Mouse (Mus musculus): ENCODE data around the gene Gmfb. TPM values are rescaled to one million over a fixed set of nuclear protein-coding genes. Genes with fewer than 3 reads are reported as not detected.

The Gmfb gene
- 103 and 116 TPM in 2 replicates for polyA plus RNA-seq (2014; fragmentation: Nextera tagmentation; extraction: Ambion mirVana)

DNA sequence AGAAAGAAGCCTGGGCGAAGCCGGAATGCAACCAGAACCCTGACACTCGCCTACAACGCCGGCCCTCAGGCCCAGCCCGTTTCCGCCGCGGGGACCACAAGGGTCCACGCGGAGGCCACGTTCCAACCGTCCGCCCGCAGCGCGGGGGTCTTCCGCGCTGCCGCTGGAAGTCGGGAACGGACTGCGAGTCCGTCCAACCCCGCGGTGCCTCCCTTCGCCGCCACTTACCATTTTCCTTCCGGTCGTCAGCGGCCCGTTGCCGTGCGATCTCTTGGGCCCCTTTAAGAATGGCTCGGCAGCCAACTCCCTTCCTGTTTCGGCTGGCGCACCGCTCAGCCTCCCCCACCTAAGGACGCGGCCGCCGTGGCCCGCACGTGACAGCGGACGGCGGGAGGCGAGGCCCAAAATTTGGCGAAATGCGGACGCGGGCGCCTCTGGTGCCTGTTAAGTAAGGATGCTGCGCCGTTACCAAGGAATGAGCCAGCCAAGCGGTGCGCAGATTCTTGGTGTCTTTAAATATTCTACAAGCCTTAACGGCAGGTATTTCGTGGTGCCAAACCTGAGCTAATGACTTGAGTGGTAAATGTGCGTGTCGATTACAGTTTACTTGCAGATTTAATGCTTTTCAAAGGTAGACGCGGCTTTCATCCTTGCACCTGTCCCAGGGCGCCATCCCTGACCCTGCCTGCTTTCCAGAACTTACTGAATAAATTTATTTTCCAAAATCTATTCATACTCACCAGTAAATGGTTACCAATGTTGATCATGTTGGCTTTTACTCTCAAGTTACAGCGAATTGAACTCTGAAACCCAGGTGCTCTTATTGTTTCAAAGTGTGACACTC, at the start of gene Gmfb:
TSS of gene Gmfb (minus strand) at position 370 of the 844 bp plus-strand sequence.
- Histone ChIP-seq H3K27me3 (ENCODE audit: control insufficient read depth, insufficient read depth, low read length) (no peaks in the 10 kb centered on the region), H3K36me3 (ENCODE audit: control insufficient read depth, insufficient read depth, low read length) (no peaks in the 10 kb centered on the region), H3K9ac (ENCODE audit: low read length) (peak within 1 kb of the TSS; percentile 83), H3K4me2 (ENCODE audit: low read depth, low read length, severe bottlenecking) (peak within 1 kb of the TSS; percentile 68), H3K9me3 (ENCODE audit: control insufficient read depth, low read length) (no peaks in the 10 kb centered on the region), H3K27ac (ENCODE audit: low read depth, low read length) (peak within 1 kb of the TSS; percentile 76), H3K4me1 (replicated peaks; ENCODE audit: control insufficient read depth, insufficient read depth, low read length) (peaks cover 5% of the 10 kb centered on the region; the same call in 1 of the 2 replicates), H3K4me3 (ENCODE audit: low read depth, low read length) (peak within 1 kb of the TSS; percentile 89)
- peak; percentile 94 for DNase-seq (ENCODE audit: low spot score)
- WGBS: 1% methylated on average over 65 of the region's 65 CpGs
- ATAC-seq (replicated peaks; ENCODE audit: low FRiP score): peak; percentile 95

DNA sequence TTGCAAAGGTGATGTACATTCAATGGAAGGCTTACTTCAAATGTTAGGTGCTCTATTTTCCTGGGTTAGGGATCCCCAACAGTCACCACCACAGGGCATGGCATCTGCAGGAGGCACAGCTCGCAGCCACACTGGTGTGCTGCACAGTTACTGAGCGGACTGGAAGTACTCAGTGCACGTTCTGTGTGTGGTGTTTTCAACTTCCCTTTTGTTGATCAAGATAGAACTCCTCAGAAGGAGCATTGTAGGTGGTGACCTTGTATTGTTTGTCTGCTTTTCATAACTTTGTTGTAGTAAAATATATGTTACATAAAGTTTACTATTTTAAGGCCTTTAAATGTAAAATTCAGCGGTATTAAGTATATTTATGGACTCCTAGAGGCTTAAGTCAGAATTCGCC, 40.9 kb upstream of the Gmfb start:
- H3K36me3 ChIP-seq (ENCODE audit: control insufficient read depth, insufficient read depth, low read length): no peaks in the 10 kb centered on the region
- DNase-seq (ENCODE audit: low spot score) (no peak), ATAC-seq (replicated peaks; ENCODE audit: low FRiP score) (no peak)
- H3K4me2 ChIP-seq (ENCODE audit: low read depth, low read length, severe bottlenecking): no peak overlapping the region
- no peaks in the 10 kb centered on the region for H3K4me1 ChIP-seq (replicated peaks; ENCODE audit: control insufficient read depth, insufficient read depth, low read length)
- H3K9me3 ChIP-seq (ENCODE audit: control insufficient read depth, low read length): no peaks in the 10 kb centered on the region
- no peak overlapping the region for H3K27ac ChIP-seq (ENCODE audit: low read depth, low read length)
- H3K9ac ChIP-seq (ENCODE audit: low read length): no peak overlapping the region
- WGBS: 90% methylated on average over 5 of the region's 5 CpGs
- no peaks in the 10 kb centered on the region for H3K27me3 ChIP-seq (ENCODE audit: control insufficient read depth, insufficient read depth, low read length)
- no peak overlapping the region for H3K4me3 ChIP-seq (ENCODE audit: low read depth, low read length)

DNA sequence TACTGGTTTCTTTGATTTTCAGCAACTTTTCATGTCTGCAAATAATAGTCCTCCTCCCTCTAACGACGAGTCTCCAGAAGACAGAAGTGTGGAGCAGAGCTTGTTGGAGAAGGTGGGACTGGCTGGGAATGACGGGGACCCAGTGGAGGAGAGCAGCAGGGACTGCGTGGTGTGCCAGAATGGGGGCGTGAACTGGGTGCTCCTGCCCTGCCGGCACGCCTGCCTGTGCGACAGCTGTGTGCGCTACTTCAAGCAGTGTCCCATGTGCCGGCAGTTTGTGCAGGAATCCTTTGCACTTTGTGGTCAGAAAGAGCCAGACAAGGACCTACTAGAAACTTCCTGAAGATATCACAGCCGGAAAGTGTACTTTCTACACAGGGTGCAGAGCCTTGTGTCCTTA, 31.6 kb upstream of the Gmfb start:
- H3K9me3 ChIP-seq (ENCODE audit: control insufficient read depth, low read length): no peaks in the 10 kb centered on the region
- no peaks in the 10 kb centered on the region for H3K27me3 ChIP-seq (ENCODE audit: control insufficient read depth, insufficient read depth, low read length)
- H3K36me3 ChIP-seq (ENCODE audit: control insufficient read depth, insufficient read depth, low read length): no peaks in the 10 kb centered on the region
- no peaks in the 10 kb centered on the region for H3K4me1 ChIP-seq (replicated peaks; ENCODE audit: control insufficient read depth, insufficient read depth, low read length)
- H3K27ac ChIP-seq (ENCODE audit: low read depth, low read length): no peak overlapping the region
- DNase-seq (ENCODE audit: low spot score): no peak
- no peak overlapping the region for H3K9ac ChIP-seq (ENCODE audit: low read length)
- no peak for ATAC-seq (replicated peaks; ENCODE audit: low FRiP score)
- WGBS: 87% methylated on average over 11 of the region's 11 CpGs
- H3K4me3 ChIP-seq (ENCODE audit: low read depth, low read length): no peak overlapping the region
- H3K4me2 ChIP-seq (ENCODE audit: low read depth, low read length, severe bottlenecking): no peak overlapping the region

DNA sequence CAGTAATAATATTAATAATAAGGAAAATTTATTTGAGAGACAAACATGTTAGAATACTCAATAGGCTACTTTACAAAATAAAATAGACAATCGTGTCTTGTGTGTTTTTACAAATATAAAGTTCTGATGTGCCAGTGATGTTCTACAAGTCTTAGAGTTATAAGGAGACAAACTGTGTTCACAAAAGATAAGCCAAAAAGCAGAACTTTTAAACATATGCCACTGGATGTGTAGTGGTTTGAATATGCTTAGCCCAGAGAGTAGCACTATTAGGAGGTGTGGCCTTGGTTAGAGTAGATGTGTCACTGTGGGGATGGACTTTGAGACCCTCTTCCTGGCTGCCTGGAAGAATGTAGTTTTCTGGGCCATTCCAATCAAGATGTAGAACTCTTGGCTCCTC, 27.7 kb upstream of the Gmfb start:
- Histone ChIP-seq H3K9ac (ENCODE audit: low read length) (no peak overlapping the region), H3K36me3 (ENCODE audit: control insufficient read depth, insufficient read depth, low read length) (no peaks in the 10 kb centered on the region)
- no peak for ATAC-seq (replicated peaks; ENCODE audit: low FRiP score)

DNA sequence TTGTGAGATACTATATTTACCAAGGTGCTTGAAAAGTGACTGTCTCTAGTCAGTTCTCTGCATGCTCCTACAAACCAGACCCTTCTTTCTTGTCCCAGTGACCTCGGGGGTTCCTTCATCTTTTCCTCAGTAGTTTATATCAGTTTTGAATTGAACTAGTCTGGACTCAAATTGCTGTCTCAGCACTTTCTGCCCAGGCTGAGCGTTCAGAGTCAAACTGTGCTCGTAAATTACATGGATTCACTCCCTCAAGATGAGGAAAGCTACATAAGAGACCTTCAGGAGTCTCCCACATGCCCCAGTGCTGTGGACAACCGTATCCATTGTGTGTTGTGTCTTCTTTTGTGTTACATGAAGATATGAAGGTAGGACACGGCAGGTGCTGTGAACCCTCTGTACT, 26.7 kb upstream of the Gmfb start:
- H3K4me3 ChIP-seq (ENCODE audit: low read depth, low read length): no peak overlapping the region
- 91% methylated on average over 5 of the region's 5 CpGs for WGBS
- DNase-seq (ENCODE audit: low spot score) (no peak), ATAC-seq (replicated peaks; ENCODE audit: low FRiP score) (no peak)
- H3K36me3 ChIP-seq (ENCODE audit: control insufficient read depth, insufficient read depth, low read length): no peaks in the 10 kb centered on the region
- H3K4me2 ChIP-seq (ENCODE audit: low read depth, low read length, severe bottlenecking): no peak overlapping the region
- no peak overlapping the region for H3K27ac ChIP-seq (ENCODE audit: low read depth, low read length)
- H3K27me3 ChIP-seq (ENCODE audit: control insufficient read depth, insufficient read depth, low read length): no peaks in the 10 kb centered on the region
- no peaks in the 10 kb centered on the region for H3K4me1 ChIP-seq (replicated peaks; ENCODE audit: control insufficient read depth, insufficient read depth, low read length)
- no peak overlapping the region for H3K9ac ChIP-seq (ENCODE audit: low read length)
- no peaks in the 10 kb centered on the region for H3K9me3 ChIP-seq (ENCODE audit: control insufficient read depth, low read length)

More for the DNA sequence above, 27.7 kb upstream of the Gmfb start:
- H3K4me3 ChIP-seq (ENCODE audit: low read depth, low read length): no peak overlapping the region
- H3K9me3 ChIP-seq (ENCODE audit: control insufficient read depth, low read length): no peaks in the 10 kb centered on the region
- no peak overlapping the region for H3K4me2 ChIP-seq (ENCODE audit: low read depth, low read length, severe bottlenecking)
- 90% methylated on average over 1 of the region's 1 CpGs for WGBS
- no peak for DNase-seq (ENCODE audit: low spot score)
- H3K27me3 ChIP-seq (ENCODE audit: control insufficient read depth, insufficient read depth, low read length): no peaks in the 10 kb centered on the region
- no peaks in the 10 kb centered on the region for H3K4me1 ChIP-seq (replicated peaks; ENCODE audit: control insufficient read depth, insufficient read depth, low read length)
- H3K27ac ChIP-seq (ENCODE audit: low read depth, low read length): no peak overlapping the region

DNA sequence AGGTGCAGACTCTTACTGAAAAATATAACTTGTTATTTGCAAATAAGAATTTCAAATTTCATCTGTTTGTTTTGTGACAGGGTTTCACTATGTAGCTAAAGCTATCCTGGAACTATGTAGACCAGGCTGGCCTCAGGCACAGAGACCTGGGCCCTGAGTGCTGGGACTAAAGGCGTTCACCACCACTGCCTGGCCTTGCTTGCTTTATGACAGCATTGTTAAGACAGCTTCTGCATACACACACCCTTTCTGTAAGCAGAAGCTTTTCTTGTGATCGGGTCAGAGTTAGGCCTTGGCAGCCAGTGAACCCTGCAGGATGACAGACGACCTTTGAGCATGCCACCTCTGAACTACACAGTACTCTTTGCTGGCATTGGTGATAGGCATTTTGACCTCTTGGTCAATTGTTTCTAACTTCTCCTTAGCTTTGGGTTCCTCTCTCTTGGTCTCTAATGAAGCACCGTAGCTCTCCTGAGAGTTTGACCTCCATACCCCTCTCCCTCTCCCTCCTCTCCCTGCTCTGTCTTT, 26.1 kb upstream of the Gmfb start:
- H3K4me3 ChIP-seq (ENCODE audit: low read depth, low read length): no peak overlapping the region
- H3K27ac ChIP-seq (ENCODE audit: low read depth, low read length): no peak overlapping the region
- H3K4me1 ChIP-seq (replicated peaks; ENCODE audit: control insufficient read depth, insufficient read depth, low read length): no peaks in the 10 kb centered on the region
- H3K9ac ChIP-seq (ENCODE audit: low read length): no peak overlapping the region
- ATAC-seq (replicated peaks; ENCODE audit: low FRiP score): no peak
- DNase-seq (ENCODE audit: low spot score): no peak
- H3K27me3 ChIP-seq (ENCODE audit: control insufficient read depth, insufficient read depth, low read length): no peaks in the 10 kb centered on the region
- H3K9me3 ChIP-seq (ENCODE audit: control insufficient read depth, low read length): no peaks in the 10 kb centered on the region
- H3K4me2 ChIP-seq (ENCODE audit: low read depth, low read length, severe bottlenecking): no peak overlapping the region
- WGBS: 93% methylated on average over 4 of the region's 4 CpGs
- H3K36me3 ChIP-seq (ENCODE audit: control insufficient read depth, insufficient read depth, low read length): no peaks in the 10 kb centered on the region

DNA sequence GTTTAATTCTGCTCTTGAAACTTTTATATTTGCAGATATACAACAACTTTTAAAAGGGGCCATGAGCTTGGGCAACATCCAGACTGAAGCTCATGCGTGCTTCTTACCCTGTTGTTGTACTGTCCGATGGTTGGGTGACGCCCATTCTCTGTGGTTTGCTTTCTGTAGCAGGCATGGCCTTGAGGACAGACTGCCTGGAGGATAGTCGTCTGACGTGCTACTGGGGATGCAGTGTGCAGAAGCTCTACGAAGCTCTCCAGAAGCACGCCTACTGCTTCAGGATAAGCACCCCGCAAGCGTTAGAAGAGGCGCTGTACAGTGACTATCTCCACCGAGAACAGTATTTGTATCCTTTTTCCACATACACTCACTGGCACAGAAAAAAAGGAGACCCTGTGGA, 23.7 kb upstream of the Gmfb start:
- Histone ChIP-seq H3K27ac (ENCODE audit: low read depth, low read length) (no peak overlapping the region), H3K27me3 (ENCODE audit: control insufficient read depth, insufficient read depth, low read length) (no peaks in the 10 kb centered on the region), H3K4me1 (replicated peaks; ENCODE audit: control insufficient read depth, insufficient read depth, low read length) (no peaks in the 10 kb centered on the region), H3K9me3 (ENCODE audit: control insufficient read depth, low read length) (no peaks in the 10 kb centered on the region), H3K36me3 (ENCODE audit: control insufficient read depth, insufficient read depth, low read length) (no peaks in the 10 kb centered on the region; the same call in 1 of the 2 replicates), H3K4me3 (ENCODE audit: low read depth, low read length) (no peak overlapping the region), H3K9ac (ENCODE audit: low read length) (no peak overlapping the region), H3K4me2 (ENCODE audit: low read depth, low read length, severe bottlenecking) (no peak overlapping the region)
- no peak for DNase-seq (ENCODE audit: low spot score)
- 92% methylated on average over 11 of the region's 11 CpGs for WGBS
- ATAC-seq (replicated peaks; ENCODE audit: low FRiP score): no peak

DNA sequence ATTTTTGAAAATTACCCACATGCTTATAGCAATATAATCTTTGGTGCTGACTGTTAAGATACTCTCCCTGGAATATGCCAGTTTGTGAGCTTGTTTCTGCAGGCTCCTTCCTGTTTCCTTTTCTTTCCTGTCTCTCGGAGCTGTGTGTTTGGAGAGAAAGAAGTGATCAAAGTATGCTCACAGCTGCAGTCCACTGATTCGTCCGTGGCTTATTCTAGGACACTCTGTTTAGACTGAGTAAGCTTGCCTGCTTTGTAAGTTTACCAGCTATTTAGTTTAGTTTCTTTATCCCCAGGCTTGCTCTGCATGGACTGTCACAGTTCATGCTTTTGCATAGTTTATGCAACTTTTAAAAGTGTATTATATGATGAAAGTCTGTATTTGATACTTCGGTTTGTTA, 17.3 kb upstream of the Gmfb start:
- Histone ChIP-seq H3K4me1 (replicated peaks; ENCODE audit: control insufficient read depth, insufficient read depth, low read length) (no peaks in the 10 kb centered on the region), H3K9me3 (ENCODE audit: control insufficient read depth, low read length) (no peaks in the 10 kb centered on the region), H3K4me3 (ENCODE audit: low read depth, low read length) (no peak overlapping the region), H3K4me2 (ENCODE audit: low read depth, low read length, severe bottlenecking) (no peak overlapping the region), H3K27me3 (ENCODE audit: control insufficient read depth, insufficient read depth, low read length) (no peaks in the 10 kb centered on the region), H3K27ac (ENCODE audit: low read depth, low read length) (no peak overlapping the region), H3K36me3 (ENCODE audit: control insufficient read depth, insufficient read depth, low read length) (no peaks in the 10 kb centered on the region; the same call in 1 of the 2 replicates), H3K9ac (ENCODE audit: low read length) (no peak overlapping the region)
- ATAC-seq (replicated peaks; ENCODE audit: low FRiP score) (no peak), DNase-seq (ENCODE audit: low spot score) (no peak)
- 80% methylated on average over 4 of the region's 4 CpGs for WGBS

Measured in forebrain, embryonic 11.5 days (tissue).